Mouse (Mus musculus) retina, adult 2 months (tissue): ENCODE measurements at regions not wholly inside any gene's neighbourhood (a gene's known extent, or its start where the extent isn't known, plus 50 kb on each side); places are given as distances from the start of the nearest gene placed in this dataset.

Experiments
- DNase-seq: peaks from one replicate; pipeline ENCODE4 v3.0.0-alpha.2; 2012; ENCODE audit warnings: low read depth, low spot score

DNA sequence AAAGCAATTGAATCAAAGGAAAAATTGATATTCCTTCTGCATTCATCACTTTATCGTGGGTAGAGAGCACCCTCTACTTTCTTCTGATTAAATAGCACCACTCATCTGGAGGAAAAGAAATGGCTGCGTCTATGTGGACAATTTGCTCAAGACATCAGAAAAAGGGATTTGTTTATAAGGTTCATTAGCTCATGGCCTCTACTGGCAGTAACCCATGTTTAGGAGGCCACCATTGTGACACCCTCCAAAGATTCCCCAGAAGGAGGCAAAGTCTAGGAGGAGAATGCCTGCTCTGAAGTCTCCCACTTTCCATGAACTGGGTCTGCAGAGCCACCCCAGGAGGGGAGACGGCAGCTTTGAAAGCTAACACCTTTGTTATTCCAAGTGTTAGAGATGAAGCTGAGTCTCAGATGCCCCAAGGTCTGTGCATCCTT, 147.2 kb upstream of the Plscr5 start:
- no peak for DNase-seq

- no peak for DNase-seq
Observed at GRCm38 (mm10) chr9:92044161-92044560, 148.6 kb upstream of the Plscr5 start.

GRCm38 (mm10) chr9:92016521-92016920, 176.2 kb upstream of the Plscr5 start:
- no peak for DNase-seq

DNA sequence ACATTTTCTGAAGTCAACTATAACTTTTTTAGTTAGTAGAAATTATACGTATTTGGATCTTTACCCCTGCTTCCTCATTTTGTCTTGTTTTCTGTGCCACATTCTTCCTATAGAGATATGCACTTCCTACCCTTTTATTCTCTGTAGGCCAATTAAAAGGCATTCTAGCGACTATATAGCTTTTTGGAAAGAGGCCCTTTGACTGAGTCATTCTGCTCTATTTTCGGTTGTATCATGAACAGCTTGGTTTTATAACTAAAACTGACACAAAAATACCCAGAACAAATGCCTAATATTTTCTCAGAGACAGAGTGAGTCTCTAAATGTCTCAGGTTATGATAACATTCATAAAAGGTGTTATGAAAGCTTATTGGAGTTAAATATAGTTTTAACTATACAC, 176.8 kb upstream of the Plscr5 start:
- DNase-seq, result no peak

DNA sequence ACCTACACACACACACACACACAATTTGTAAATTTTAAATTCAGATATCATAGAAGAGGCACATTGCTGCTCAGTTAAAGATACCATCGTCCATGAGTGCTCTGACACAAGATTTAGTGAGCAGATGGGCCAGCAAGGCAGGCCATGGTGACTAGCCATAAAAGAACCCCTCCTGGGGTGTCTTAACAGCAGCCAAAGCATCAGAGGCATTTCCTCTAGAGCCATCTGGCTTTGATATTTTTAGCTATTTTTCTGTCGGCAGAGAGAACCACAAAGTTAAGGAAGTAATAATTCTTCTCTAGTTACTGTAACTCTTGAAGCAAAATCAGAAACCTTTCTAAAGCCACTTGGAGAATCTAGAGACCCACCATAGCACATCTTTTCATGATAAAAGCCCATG, 204.5 kb upstream of the Plscr5 start:
- DNase-seq, result no peak

DNA sequence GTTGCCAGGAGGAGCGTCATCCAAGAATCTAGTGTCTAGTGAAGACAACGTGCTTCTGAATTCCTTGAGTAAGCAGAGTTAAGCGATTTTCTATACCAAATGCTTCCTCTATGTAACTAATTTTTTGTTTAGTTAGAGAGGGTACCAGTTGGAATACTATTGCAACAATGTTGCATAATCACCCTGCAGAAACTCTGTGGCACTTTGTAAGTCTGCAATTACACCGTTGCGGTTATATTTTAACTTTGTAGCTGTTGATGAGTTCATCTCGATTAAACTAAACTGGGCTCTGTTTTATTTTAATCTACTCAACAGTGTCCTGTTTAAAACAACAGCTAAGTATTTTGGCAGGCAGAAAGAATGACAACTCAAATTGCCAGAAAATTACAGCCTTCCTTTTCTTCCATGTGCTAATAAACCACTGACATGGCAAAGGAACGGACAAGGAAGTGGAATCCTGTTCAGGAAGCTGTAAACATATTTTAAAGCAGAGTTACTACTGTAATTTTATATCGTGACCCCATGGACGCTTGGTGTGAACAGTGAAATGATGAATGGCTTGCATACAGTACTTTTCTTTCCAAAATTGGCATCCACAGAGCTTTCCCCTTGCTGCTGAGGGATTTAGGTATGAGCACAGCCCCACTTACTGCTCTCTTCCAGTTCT, 210.6 kb upstream of the Plscr5 start:
- no peak for DNase-seq

DNA sequence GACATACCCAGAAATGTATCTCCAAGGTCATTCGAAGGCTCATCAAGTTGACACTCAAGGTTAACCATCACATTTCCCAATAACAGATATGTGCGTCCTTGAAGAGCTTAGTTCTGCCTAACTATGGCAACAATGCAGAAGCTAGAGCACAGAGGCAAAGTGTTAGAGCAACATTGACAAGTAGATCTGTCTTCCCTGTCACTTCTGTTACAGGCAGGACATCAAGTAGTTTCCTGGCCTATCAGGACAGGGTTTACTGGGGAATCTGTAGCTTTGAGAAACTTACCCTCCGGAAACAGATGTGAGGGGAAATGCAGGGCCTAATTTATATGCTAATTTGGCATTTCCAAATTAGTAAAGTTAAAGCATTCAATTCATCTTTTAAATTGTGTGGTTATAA, 211.2 kb upstream of the Plscr5 start:
- no peak for DNase-seq

DNA sequence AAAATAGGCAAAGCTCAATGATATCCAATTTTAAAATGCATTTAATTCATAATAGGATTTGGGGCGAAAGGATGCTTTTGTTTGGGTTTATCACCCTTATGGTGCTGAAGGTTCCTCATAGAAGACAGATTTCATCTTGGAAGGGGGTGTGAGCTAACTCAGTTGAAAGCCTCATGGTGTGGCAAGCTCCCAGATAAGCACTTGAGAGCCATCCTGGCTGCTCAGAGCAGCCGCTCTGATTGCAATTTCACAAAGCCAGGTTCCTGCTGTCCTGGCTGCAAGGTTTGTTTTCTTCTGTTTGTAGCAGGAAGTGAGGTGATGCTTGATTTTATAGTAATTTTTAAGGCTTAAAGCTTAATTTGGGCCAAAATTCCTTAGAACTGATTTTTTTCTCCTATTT, 228.7 kb upstream of the Plscr5 start:
- no peak for DNase-seq

- DNase-seq, result no peak
Observed at GRCm38 (mm10) chr9:91962726-91963125, 230.0 kb upstream of the Plscr5 start.

DNA sequence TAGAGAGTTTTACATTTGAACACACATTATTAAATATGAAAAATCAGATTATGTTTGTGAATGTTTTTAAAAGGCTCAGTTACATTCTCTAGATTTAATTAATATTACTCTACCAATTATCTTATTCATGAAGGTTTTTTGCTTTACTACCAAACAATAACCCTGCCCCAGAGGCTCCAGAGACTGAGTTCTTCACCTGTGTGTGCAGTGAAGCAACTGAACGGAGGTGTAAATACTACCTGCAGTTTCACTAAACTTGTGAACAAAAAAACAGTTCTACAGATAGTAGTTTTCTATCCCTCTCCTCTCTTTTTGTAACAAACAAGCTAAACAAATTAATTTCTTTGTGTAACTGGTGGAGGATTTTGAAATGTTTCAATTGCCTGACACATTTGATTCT, 231.1 kb upstream of the Plscr5 start:
- no peak for DNase-seq

- DNase-seq, result no peak
Observed at GRCm38 (mm10) chr9:91960556-91961325, 232.0 kb upstream of the Plscr5 start.

- DNase-seq, result no peak
Observed at GRCm38 (mm10) chr9:91959592-91959991, 233.1 kb upstream of the Plscr5 start.

- no peak for DNase-seq
Observed at GRCm38 (mm10) chr9:91959076-91959475, 233.7 kb upstream of the Plscr5 start.

GRCm38 (mm10) chr9:91958421-91958820, 234.3 kb upstream of the Plscr5 start:
- DNase-seq, result no peak

- DNase-seq, result no peak
Observed at GRCm38 (mm10) chr9:91957061-91957460, 235.7 kb upstream of the Plscr5 start.

DNA sequence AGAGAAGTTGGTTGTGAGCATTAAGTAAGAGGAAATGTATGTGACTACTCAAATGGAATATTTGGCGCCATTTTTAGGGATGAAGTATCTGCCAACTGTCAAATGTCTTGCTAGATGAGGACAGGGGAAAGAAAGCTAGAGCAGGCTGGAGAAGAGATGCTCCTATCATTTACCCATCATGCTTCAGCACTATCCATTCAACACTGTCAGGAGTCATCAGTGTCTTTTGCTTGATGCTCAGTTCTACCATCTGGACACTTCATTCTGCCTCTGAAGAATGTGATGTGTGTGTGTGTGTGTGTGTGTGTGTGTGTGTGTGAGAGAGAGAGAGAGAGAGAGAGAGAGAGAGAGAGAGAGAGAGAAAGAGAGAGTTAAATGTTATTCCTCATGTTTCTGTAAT, 244.0 kb upstream of the Plscr5 start:
- DNase-seq, result no peak

GRCm38 (mm10) chr9:91942001-91942400, 250.7 kb upstream of the Plscr5 start:
- DNase-seq, result no peak

GRCm38 (mm10) chr9:91938729-91939128, 254.0 kb upstream of the Plscr5 start:
- no peak for DNase-seq

DNA sequence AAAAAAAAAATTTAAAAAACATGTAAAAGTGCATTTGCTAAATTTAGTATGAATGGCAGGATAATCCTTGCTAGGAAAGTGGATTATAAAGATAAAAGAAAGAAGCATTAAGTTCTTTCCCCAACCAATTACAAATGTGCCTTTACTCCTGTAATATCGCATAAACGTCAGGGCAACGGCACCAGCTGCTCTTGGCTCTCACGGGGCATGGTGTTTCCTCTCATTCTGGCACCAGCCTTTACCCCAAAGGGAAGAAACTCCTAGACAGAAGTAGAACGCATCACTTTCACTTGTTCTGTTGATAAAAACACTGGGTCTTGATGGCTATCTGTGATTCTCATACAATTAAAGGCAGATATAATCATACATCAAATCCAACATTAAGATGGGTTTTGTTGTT, 288.7 kb upstream of the Plscr5 start:
- DNase-seq, result no peak

- no peak for DNase-seq
Observed at GRCm38 (mm10) chr9:91900956-91901355, 291.8 kb upstream of the Plscr5 start.

DNA sequence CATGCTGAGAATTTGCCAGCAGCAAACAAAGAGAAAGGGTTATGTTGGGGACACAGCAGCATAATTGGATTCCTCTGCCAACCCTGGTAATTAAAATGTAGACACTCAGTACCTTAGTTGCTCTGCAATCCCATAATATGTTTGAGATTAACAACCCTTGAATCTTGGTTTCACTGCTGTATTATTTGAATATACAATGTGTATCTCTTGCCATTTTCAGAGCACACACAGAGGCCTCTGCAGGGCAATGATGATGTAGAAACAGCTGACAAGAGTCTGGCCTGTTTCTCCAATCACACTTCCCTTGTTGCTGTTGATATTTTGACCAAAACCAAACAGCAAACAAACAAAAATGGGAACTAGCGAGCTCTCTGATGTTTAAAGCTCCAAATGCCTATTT, 315.9 kb upstream of the Plscr5 start:
- no peak for DNase-seq

DNA sequence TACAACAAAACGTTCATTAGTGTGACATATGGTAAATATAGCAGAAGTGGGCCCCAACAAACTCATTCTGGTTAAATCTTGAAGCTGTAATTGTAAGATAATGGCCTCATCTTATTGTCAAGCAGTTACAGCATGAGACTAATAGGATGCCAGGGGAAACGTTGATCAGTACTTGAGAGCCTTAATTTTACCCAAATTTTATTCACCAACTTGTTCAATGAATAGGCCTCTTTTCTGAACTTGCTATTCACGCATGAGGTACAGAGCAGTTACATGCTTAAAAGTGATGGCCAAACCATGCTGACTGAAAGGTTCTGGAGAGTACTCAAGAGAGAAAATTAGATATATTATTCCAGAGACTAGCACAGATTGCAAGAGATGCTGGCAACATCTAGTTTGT, 361.2 kb upstream of the Plscr5 start:
- no peak for DNase-seq

DNA sequence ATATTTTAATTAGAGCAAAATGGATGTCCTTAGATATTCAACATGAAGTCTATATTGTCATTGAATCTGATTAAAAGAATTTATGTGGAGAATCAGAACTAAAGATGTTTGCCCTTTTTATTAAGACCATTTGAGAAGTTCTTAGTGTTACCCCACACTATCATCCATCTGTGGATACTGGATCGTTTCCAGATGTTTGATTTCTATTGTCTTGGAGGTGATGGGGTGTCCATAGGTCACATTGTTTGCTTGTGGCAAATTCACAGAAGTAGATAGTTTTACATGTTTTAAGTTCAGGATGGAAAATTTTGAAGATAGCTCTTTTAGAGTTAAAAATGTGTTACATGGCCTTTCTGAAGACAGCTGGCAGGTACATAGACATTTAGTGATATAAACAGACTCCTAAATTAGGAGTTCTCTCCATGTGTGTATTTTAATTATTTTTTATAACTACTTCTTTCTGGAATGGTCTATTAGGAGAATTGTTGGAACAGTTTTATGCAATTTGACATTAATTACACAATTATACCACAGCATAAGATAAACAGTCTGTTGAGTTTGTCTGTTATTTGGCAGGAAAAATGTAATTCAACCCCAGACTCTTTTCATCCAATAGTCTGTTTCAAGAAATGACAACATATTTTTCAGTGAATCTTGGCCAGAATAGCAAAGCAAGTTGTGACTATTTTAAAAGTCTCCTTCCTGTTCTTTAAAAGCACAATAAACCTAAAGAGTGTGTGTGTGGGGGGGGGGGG, 368.8 kb upstream of the Plscr5 start:
- no peak for DNase-seq
